Mouse (Mus musculus) lung, adult 10 weeks (tissue): ENCODE data around the gene Mndal. TPM values are rescaled to one million over a fixed set of nuclear protein-coding genes. Genes with fewer than 3 reads are reported as not detected.

Source experiments
- polyA plus RNA-seq: library from polyadenylated mRNA; stranded (reverse); fragments of 350-450 nt; fragmentation: Illumina TruSeq; extraction: RNeasy Lipid Tissue Mini Kit (QIAGEN cat#74804); gene quantifications from one replicate; pipeline ENCODE4 v1.2.3, GENCODE M21; 2014; ENCODE audit warnings: low read depth, low replicate concordance; ENCODE audit not compliant: insufficient read depth

The Mndal gene
- polyA plus RNA-seq, result 28.8 TPM

GRCm38 (mm10) chr1:173941924-173942779, at the start of gene Mndal, which contains the start of gene Ifi203:
TSS of gene Mndal (minus strand) at chr1:173942491.
TSS of gene Ifi203 (minus strand) at chr1:173942672.

GRCm38 (mm10) chr1:173982694-173983305, 40.5 kb upstream of the Mndal start, which contains the start of gene Ifi202b:
TSS of gene Ifi202b (minus strand) at chr1:173982744.

GRCm38 (mm10) chr1:173912548-173913255, 29.6 kb downstream of the Mndal start, which contains the start of gene Ifi211:
TSS of gene Ifi211 (minus strand) at chr1:173913046.

Other genes with a start within 250 kb of the Mndal start
- 2.4 TPM for gene Ifi207, start 200.7 kb downstream of the Mndal start, polyA plus RNA-seq
- gene Ifi204, start 175.5 kb downstream of the Mndal start, polyA plus RNA-seq, result 5.1 TPM
- gene Ifi211, start 29.4 kb downstream of the Mndal start, polyA plus RNA-seq, result 5.9 TPM
- gene Ifi203, start 181 bp upstream of the Mndal start, polyA plus RNA-seq, result 13.6 TPM
- not detected for gene Ifi202b, start 40.3 kb upstream of the Mndal start, polyA plus RNA-seq
- gene Ifi205, start 89.3 kb upstream of the Mndal start, polyA plus RNA-seq, result 6.5 TPM
- gene Olfr433, start 98.2 kb upstream of the Mndal start, polyA plus RNA-seq, result not detected
- gene Olfr432, start 106.7 kb upstream of the Mndal start, polyA plus RNA-seq, result not detected
- gene Olfr430, start 124.1 kb upstream of the Mndal start, polyA plus RNA-seq, result not detected
- not detected for gene Olfr429, start 141.8 kb upstream of the Mndal start, polyA plus RNA-seq
- not detected for gene Olfr427, start 154.4 kb upstream of the Mndal start, polyA plus RNA-seq
- gene Olfr231, start 178.7 kb upstream of the Mndal start, polyA plus RNA-seq, result not detected
- gene Olfr424, start 189.0 kb upstream of the Mndal start, polyA plus RNA-seq, result not detected
- not detected for gene Olfr420, start 213.1 kb upstream of the Mndal start, polyA plus RNA-seq
- 0.08 TPM for gene Spta1, start 230.3 kb upstream of the Mndal start, polyA plus RNA-seq